Mouse (Mus musculus) limb, embryonic 13.5 days (tissue): ENCODE measurements around the gene Sptbn4. TPM values are rescaled to one million over a fixed set of nuclear protein-coding genes. Genes with fewer than 3 reads are reported as not detected.
A peak's percentile ranks its signal among the peaks of the same experiment; 100 is the strongest.

Experiments used
- ATAC-seq: fragments of 200-750 bp; cut with Nextera tagmentation; 2 replicates; pipeline ENCODE4 v1.8.0; 2017; ENCODE audit warnings: low read depth, moderate number of reproducible peaks, moderate TSS enrichment; ENCODE audit not compliant: low FRiP score
- H3K27ac ChIP-seq: fragments of 300-500 bp; sonication (generic); 2 replicates; pipeline ENCODE4 v1.5.1; 2015; ENCODE audit warnings: inconsistent platforms, mild to moderate bottlenecking, moderate library complexity
- H3K27me3 ChIP-seq: fragments of 300-500 bp; sonication (generic); 2 replicates; pipeline ENCODE4 v1.6.1; 2015; ENCODE audit warnings: mild to moderate bottlenecking, inconsistent platforms
- H3K36me3 ChIP-seq: fragments of 300-500 bp; sonication (generic); 2 replicates; pipeline ENCODE4 v1.6.1; 2015; ENCODE audit warnings: inconsistent platforms, mild to moderate bottlenecking, moderate library complexity
- H3K4me1 ChIP-seq: fragments of 300-500 bp; sonication (generic); 2 replicates; pipeline ENCODE4 v1.6.1; 2015; ENCODE audit warnings: inconsistent platforms
- H3K4me2 ChIP-seq: fragments of 300-500 bp; sonication (generic); replicated peaks from 2 replicates; pipeline ENCODE4 v1.6.1; 2015; ENCODE audit warnings: inconsistent platforms, mild to moderate bottlenecking, moderate library complexity
- H3K4me3 ChIP-seq: fragments of 300-500 bp; sonication (generic); 2 replicates; pipeline ENCODE4 v1.5.1; 2015; ENCODE audit warnings: moderate library complexity, mild to moderate bottlenecking, inconsistent platforms
- H3K9ac ChIP-seq: fragments of 300-500 bp; sonication (generic); 2 replicates; pipeline ENCODE4 v1.6.1; 2015; ENCODE audit warnings: mild to moderate bottlenecking, inconsistent platforms
- H3K9me3 ChIP-seq: fragments of 300-500 bp; sonication (generic); 2 replicates; pipeline ENCODE4 v1.6.1; 2016; ENCODE audit warnings: inconsistent platforms
- WGBS: fragments of 180-500 bp; shearing (Covaris S2); methylation state at CpG from one replicate; pipeline ENCODE4 v1.1.7; 2015; 5-methylcytosine and 5-hydroxymethylcytosine counted together
- polyA plus RNA-seq: library from polyadenylated mRNA; unstranded; fragments of >200 nt; fragmentation: Nextera tagmentation; extraction: Ambion mirVana; gene quantifications from 2 replicates; pipeline ENCODE4 v1.2.1, GENCODE M21; 2015

The Sptbn4 gene
- polyA plus RNA-seq, 1 experiment from 2014 or later, result 0.17 TPM

DNA sequence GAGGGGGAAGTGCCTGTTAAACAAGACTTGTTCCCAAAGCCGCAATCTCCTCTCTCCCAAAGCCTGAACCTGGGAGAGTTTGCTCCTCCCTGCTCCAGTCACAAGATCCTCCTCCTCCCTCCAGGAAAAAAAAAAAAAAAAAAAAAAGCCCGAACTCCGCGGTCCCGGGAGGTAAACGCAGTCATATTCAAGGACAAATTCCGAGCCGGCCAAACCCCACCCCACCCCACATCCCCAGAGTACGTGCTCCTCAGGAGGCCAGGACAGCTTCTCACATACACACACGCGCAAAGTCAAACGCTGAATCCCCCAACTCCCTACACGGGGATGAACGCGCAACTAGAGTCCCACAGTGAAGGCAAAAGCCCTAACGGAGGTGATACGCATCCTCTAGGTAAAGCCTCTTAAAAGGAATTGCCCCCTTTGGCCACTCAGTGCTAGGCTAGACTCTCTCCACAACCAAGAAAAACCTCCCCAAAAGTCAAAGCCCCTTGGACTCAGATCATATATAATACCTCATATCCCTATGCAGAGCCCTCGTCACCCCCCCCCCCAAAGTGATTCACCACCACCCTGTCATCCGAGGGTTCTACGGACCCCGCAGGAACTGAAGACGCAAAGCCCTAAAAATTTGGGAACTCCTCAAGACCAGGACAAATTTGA, 51.8 kb downstream of the Sptbn4 start:
- Histone ChIP-seq H3K27ac (no peak overlapping the region), H3K9me3 (no peaks in the 10 kb centered on the region), H3K4me3 (peak overlapping the region; percentile 51), H3K27me3 (peaks cover 97% of the 10 kb centered on the region), H3K9ac (no peak overlapping the region), H3K4me2 (peak overlapping the region; percentile 82), H3K36me3 (no peaks in the 10 kb centered on the region), H3K4me1 (peaks cover 6% of the 10 kb centered on the region; the same call in 1 of the 2 replicates)
- WGBS, result 4% methylated on average over 22 of the region's 22 CpGs
- ATAC-seq, result no peak

DNA sequence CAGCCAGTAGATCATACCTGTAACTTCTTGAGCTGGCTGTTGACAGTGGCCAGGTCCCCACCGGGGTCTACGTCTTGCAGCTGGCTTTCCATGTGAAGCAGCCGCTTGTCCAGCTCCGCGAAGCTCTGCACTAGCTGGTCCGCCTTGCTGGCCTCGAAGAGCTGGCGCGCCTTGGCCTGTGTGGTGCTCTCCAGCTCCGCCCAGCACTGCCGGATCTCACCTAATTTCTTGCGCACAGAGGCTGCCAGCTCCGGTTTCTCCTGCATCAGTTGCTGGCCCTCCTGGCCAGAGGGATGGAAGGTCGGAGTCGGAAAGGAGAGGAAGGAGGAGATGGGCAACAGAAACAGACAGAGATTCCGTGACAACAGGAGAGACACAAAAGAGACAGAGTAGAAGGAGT, 56.1 kb downstream of the Sptbn4 start:
- WGBS, result 38% methylated on average over 16 of the region's 16 CpGs
- peaks cover 64% of the 10 kb centered on the region for H3K27me3 ChIP-seq
- H3K9me3 ChIP-seq, result no peaks in the 10 kb centered on the region
- no peak overlapping the region for H3K27ac ChIP-seq
- no peak for ATAC-seq
- no peak overlapping the region for H3K4me2 ChIP-seq
- no peak overlapping the region for H3K9ac ChIP-seq
- no peaks in the 10 kb centered on the region for H3K36me3 ChIP-seq
- no peak overlapping the region for H3K4me3 ChIP-seq
- H3K4me1 ChIP-seq, result peaks cover under 1% of the 10 kb centered on the region; the same call in 1 of the 2 replicates

DNA sequence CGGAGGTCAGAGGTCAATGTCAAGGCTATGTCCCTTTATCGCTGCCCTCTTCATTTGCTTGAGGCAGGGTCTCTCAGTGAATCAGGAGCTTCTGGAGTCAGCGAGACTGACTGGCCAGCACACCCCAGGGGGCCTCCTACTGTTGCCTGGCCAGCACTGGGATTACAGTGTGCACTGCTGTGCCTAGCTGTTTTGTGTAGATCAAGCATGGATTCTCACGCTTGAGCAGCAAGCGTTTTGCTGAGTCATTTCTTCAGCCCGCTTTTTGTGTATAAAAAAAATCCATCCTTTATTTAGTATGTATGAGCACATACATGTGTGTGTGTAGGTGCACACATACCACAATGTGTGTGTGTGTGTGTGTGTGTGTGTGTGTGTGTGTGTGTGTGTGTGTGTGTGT, 58.3 kb downstream of the Sptbn4 start:
- Histone ChIP-seq H3K9ac (no peak overlapping the region), H3K36me3 (no peaks in the 10 kb centered on the region), H3K4me3 (no peak overlapping the region), H3K27ac (no peak overlapping the region), H3K4me2 (no peak overlapping the region), H3K27me3 (peaks cover 43% of the 10 kb centered on the region), H3K9me3 (no peaks in the 10 kb centered on the region), H3K4me1 (0 out of 2 replicates have a peak, but pooled peaks cover 2% of the 10 kb centered on the region)
- 68% methylated on average over 6 of the region's 6 CpGs for WGBS
- ATAC-seq, result no peak

DNA sequence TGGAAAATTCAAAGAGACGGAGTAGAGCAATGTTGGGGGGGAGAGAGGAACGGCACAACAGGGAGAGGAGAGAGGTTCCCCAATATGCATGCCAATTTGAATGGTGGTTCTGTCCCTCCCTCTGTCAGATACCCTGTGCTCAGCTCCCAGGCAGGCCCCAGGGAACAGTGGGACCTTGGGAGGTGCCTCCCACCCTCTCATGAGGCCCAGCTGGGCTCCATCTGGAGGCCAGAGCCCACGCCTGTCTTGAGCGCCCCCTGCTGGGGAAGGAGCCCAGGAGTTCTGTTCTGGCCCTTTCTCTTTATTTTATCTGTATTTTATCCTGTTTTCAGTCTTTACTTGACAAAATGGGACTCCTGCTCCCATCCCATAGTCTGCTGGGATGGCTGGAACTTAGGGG, 62.8 kb downstream of the Sptbn4 start:
- Histone ChIP-seq H3K9me3 (no peaks in the 10 kb centered on the region), H3K27ac (no peak overlapping the region), H3K27me3 (peaks cover 21% of the 10 kb centered on the region), H3K4me3 (no peak overlapping the region), H3K4me2 (no peak overlapping the region), H3K36me3 (no peaks in the 10 kb centered on the region), H3K9ac (no peak overlapping the region), H3K4me1 (0 out of 2 replicates have a peak, but pooled peaks cover 2% of the 10 kb centered on the region)
- no peak for ATAC-seq
- 22% methylated on average over 4 of the region's 4 CpGs for WGBS

DNA sequence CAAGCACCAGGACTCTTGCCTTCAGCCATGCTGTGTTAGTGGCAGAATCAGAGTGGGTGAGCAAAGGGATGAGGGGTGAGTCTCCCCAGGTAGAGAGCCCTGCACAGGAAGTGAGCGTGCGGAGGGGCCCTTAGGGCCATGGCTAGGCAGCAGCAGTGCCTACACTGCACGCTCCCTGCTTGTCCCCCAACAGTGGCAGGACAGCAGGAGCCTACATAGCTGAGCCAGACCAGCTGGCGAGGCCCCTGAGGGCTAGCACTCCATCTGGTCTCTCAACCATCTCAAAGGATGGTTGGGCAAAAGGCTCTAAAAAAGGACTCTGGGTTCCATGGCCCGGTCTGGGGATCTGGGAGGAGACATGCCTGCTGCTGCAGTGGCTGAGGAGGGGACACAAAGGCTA, 63.4 kb downstream of the Sptbn4 start:
- H3K4me3 ChIP-seq, result no peak overlapping the region
- H3K9me3 ChIP-seq, result no peaks in the 10 kb centered on the region
- no peak overlapping the region for H3K27ac ChIP-seq
- H3K4me2 ChIP-seq, result no peak overlapping the region
- H3K27me3 ChIP-seq, result peaks cover 27% of the 10 kb centered on the region
- 0 out of 2 replicates have a peak, but pooled peaks cover 2% of the 10 kb centered on the region for H3K4me1 ChIP-seq
- 70% methylated on average over 5 of the region's 5 CpGs for WGBS
- ATAC-seq, result no peak
- H3K36me3 ChIP-seq, result no peaks in the 10 kb centered on the region
- no peak overlapping the region for H3K9ac ChIP-seq

DNA sequence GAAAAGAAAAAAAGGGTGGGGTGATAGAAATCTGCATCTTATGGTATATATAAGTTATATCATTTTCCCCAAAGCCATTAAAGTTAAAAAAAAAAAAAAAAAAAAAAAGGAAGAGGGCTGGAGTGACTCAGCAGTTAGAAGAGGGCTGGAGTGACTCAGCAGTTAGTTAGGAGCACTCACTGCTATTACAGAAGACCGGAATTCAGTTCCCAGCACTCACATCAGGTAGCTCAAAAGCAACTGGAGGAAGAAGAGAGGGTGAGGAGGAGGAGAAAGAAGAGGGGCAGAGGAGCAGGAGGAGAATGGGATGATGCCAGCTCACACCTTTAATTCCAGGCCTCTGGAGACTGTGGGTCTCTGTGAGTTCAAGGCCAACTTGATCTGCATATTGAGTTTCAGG, 64.3 kb downstream of the Sptbn4 start:
- Histone ChIP-seq H3K9ac (no peak overlapping the region), H3K27me3 (peaks cover 36% of the 10 kb centered on the region), H3K27ac (no peak overlapping the region), H3K4me1 (0 out of 2 replicates have a peak, but pooled peaks cover 2% of the 10 kb centered on the region), H3K9me3 (no peaks in the 10 kb centered on the region), H3K36me3 (no peaks in the 10 kb centered on the region), H3K4me3 (no peak overlapping the region), H3K4me2 (no peak overlapping the region)
- 80% methylated on average over 1 of the region's 1 CpGs for WGBS
- ATAC-seq, result no peak

DNA sequence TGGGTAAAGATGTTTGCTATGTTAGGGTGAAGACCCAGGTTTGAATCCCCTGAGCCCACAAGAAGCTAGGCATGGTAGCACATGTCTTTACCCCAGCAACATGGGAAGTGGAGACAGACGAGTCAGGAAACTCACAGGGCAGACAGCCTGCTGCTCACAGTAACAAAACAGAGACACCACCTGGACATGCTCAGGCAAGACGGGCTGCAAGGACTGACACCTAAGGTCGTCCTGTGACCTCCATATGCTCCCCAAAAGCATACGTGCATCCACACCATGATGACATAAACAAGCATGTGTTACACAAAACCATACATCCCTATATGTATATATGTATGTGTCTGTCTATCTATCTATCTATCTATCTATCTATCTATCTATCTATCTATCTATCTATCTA, 65.9 kb downstream of the Sptbn4 start:
- Histone ChIP-seq H3K4me3 (no peak overlapping the region), H3K27me3 (peaks cover 51% of the 10 kb centered on the region), H3K4me1 (0 out of 2 replicates have a peak, but pooled peaks cover 2% of the 10 kb centered on the region), H3K4me2 (no peak overlapping the region), H3K27ac (no peak overlapping the region), H3K9me3 (no peaks in the 10 kb centered on the region), H3K9ac (no peak overlapping the region), H3K36me3 (no peaks in the 10 kb centered on the region)
- ATAC-seq, result no peak
- WGBS, result 53% methylated on average over 4 of the region's 4 CpGs

DNA sequence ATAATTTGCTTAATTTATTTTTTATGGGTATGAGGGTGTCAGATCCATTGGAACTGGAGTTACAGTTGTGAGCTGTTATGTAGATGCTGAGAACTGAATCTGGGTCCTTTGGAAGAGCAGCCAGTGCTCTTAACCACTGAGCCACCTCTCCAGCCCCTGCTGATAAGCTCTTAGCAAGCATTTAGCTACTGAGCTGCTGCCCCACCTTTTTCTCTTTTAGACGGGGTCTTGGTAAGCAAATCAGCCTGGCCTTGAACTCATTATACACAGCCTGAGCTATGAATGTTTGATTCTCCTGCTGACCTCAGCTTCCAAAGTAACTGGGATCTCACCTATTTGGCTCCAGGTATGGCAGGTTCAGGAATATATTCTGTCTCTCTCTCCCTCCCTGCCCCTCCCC, 66.5 kb downstream of the Sptbn4 start:
- Histone ChIP-seq H3K27me3 (peaks cover 56% of the 10 kb centered on the region), H3K4me2 (no peak overlapping the region), H3K4me1 (0 out of 2 replicates have a peak, but pooled peaks cover 2% of the 10 kb centered on the region), H3K9ac (no peak overlapping the region), H3K4me3 (no peak overlapping the region), H3K27ac (no peak overlapping the region), H3K9me3 (no peaks in the 10 kb centered on the region), H3K36me3 (no peaks in the 10 kb centered on the region)
- WGBS, result 26% methylated on average over 1 of the region's 1 CpGs
- no peak for ATAC-seq

DNA sequence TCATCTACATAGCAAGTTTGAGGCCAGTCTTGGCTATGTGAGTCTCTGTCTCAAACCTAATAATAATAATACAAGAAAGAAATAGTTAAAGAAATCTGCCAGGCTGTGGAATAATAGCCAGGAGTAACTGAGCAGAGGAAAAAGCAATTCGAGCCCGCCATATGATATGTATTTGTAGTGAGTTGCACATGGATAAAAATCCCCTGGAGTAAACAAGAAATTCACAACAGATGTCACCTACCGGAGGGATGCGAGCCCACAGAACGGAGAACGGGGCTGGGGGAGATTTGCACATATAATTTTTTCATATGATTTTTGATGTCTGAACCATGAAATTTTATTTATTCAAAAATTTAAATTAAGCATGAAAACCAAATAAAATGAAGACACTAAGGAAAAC, 67.7 kb downstream of the Sptbn4 start:
- no peak overlapping the region for H3K4me2 ChIP-seq
- 46% methylated on average over 6 of the region's 6 CpGs for WGBS

DNA sequence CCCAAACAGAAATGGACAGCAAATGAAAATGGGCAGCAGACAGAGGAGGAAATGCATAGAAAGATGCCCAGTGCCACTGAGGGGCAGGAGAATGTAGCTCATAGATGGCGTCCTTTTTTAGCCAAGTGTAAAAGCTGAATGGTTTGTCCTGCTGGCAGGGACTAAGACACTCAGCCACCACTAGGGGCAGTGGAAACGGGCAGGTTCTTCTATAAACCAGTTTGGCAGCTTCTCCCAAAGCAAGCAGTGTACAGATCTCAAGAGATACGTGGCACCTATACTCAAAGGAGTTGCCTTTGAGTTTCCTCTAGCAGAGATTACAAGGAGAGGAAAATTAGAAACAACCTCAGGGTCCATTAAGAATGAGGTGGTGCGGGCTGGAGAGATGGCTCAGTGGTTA, 69.1 kb downstream of the Sptbn4 start:
- Histone ChIP-seq H3K4me1 (0 out of 2 replicates have a peak, but pooled peaks cover 4% of the 10 kb centered on the region), H3K9me3 (no peaks in the 10 kb centered on the region), H3K4me2 (no peak overlapping the region), H3K9ac (no peak overlapping the region), H3K27me3 (peaks cover 74% of the 10 kb centered on the region), H3K4me3 (no peak overlapping the region), H3K36me3 (no peaks in the 10 kb centered on the region), H3K27ac (no peak overlapping the region)
- 20% methylated on average over 4 of the region's 4 CpGs for WGBS
- no peak for ATAC-seq

More for the DNA sequence above, 67.7 kb downstream of the Sptbn4 start:
- Histone ChIP-seq H3K9ac (no peak overlapping the region), H3K4me1 (0 out of 2 replicates have a peak, but pooled peaks cover 6% of the 10 kb centered on the region), H3K27me3 (peaks cover 66% of the 10 kb centered on the region), H3K9me3 (no peaks in the 10 kb centered on the region), H3K4me3 (no peak overlapping the region), H3K27ac (no peak overlapping the region), H3K36me3 (no peaks in the 10 kb centered on the region)
- no peak for ATAC-seq

DNA sequence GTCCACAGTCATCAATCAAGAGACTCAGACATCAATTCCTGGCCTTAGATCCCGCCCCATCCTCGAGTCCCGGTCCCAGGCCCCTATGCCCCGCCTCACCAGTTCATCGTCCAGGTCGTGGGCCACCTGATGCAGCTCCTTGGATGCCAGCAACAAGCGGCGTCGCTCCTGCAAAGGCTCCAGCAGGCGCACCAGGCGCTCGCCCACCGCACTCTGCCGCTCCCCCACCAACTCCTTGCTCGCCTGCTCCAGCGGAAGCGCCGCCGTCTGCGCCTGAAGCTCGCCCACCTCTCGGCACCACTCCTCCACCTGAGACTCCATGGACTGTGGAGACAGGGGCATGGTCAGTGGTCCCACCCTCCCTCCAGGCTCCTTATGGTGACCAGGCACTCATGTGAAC, 72.2 kb downstream of the Sptbn4 start:
- Histone ChIP-seq H3K4me1 (peaks cover 7% of the 10 kb centered on the region; the same call in 1 of the 2 replicates), H3K27me3 (peaks cover 95% of the 10 kb centered on the region), H3K27ac (no peak overlapping the region), H3K9me3 (peaks cover 2% of the 10 kb centered on the region), H3K4me2 (peak overlapping the region; percentile 37; the same call in 1 of the 2 replicates), H3K36me3 (no peaks in the 10 kb centered on the region), H3K4me3 (peak overlapping the region; percentile 12; the same call in 1 of the 2 replicates), H3K9ac (peak overlapping the region; percentile 25; the same call in 1 of the 2 replicates)
- no peak for ATAC-seq
- WGBS, result under 1% methylated on average over 22 of the region's 22 CpGs

DNA sequence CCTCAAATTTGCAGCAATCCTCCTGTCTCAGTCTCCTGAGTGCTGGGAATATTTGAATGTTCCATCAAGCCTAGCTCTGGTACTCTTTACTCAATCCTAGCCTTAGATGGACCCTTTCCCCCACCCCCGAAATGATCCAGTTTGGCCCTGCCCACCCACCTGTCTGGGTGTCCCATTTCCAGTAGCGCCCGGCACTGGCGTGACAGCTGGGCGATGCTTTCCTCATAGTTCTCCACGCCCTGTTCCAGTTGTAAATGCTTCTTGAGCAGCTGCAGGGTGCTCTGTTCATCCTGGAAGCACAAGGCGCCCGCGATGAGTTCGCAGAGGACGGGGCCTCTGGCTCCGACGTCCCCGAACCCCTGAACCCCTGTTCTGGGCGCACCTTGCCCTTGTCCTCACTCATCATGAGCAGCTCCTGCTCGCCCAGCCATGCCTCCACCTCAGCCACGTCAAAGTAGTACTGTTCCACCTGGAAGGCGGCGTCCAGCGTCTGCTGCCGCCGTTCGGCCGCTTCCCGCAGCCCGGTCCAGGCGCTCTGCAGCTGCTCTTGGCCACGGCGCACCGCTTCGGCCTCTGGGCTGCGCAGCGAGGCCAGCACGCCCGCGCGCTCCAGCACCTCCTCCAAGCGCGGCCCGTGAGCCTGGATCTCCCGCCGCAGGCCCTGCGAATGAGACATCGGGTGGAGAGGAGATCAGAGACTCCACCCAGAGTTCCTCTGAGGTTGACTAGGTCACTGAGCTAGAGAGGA, 75.6 kb downstream of the Sptbn4 start:
- peak overlapping the region; percentile 52 for H3K4me2 ChIP-seq
- H3K4me1 ChIP-seq, result peaks cover 16% of the 10 kb centered on the region; the same call in 1 of the 2 replicates
- peaks cover 97% of the 10 kb centered on the region for H3K27me3 ChIP-seq
- no peak overlapping the region for H3K9ac ChIP-seq
- ATAC-seq, result peak; percentile 45
- no peaks in the 10 kb centered on the region for H3K36me3 ChIP-seq
- peaks cover 9% of the 10 kb centered on the region for H3K9me3 ChIP-seq
- 5% methylated on average over 44 of the region's 44 CpGs for WGBS
- peak overlapping the region; percentile 58; the same call in 1 of the 2 replicates for H3K27ac ChIP-seq
- H3K4me3 ChIP-seq, result peak overlapping the region; percentile 26
